Mouse (Mus musculus): ENCODE results near the gene Ghr.

DNA sequence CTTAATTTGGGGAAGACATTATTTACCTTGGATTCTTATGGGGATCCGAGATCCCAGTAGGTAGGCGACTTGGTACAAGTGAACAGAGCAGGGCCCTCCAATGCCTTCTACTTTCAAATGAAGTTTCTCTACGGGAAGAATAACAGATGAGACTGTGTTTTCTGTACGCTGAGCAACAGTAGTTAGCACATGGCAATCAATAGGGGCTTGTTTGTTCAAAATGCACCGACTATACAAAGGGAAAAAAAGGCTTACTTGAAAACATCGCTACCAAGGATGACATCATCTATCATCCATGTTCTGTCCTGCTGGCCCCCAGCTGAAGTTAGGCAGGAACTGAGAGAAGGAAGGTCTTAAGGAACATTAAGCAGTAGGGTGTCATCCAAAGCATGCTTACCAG is 315.0 kb downstream of the Ghr start, which contains the start of gene Selenop:
- TF ChIP-seq CTCF (IDR thresholded peaks at IDR 0.05; ENCODE audit: low read depth) (no peak), EP300 (optimal IDR thresholded peaks at IDR 0.05) (no peak)
